ENCODE assay signal across 22 mouse cellular contexts in genomic region chr6:29439789-29440188, GRCm38 (mm10). TPM values are rescaled to one million over a fixed set of nuclear protein-coding genes. Genes with fewer than 3 reads are reported as not detected.
"Had no signal": no experiment of that assay in that cellular context is flagged by ENCODE, and none has a peak within 500 bp of the region (broad histone marks: within the 10 kb centered on the region; RNA-seq: fewer than 3 reads in every experiment).

No protein-coding gene starts in this region.

- H3K4me3 ChIP-seq: lung, embryonic 15.5 days; megakaryocyte, embryonic 14.5 days; midbrain, embryonic 13.5 days; midbrain, embryonic 15.5 days; neural tube, embryonic 13.5 days; neural tube, embryonic 15.5 days had no signal

- H3K27ac ChIP-seq: lung, embryonic 15.5 days; macrophage; midbrain, embryonic 13.5 days; midbrain, embryonic 15.5 days; neural tube, embryonic 13.5 days; neural tube, embryonic 15.5 days had no signal

- DNase-seq: liver, postnatal 0 days; lung, adult 2 months; lung, postnatal 14 days; lung, postnatal 36 days; retina, postnatal 1 day; right cerebral cortex, adult 18-20 months; right cerebral cortex, postnatal 25 days; right cerebral cortex, postnatal 4 days; spleen, adult 18-20 months; thymus, adult 18-20 months; thymus, postnatal 14 days; thymus, postnatal 36 days had no signal

RNA-seq across cellular contexts. Expression of gene Flnc, which starts 6.7 kb away (rescaled TPM):
- total RNA-seq: megakaryocyte progenitor cell, adult 5-6 weeks; monocyte, adult 5-6 weeks had no signal

RNA-seq across cellular contexts. Expression of gene Atp6v1fnb, which starts 31.4 kb away (rescaled TPM):
- total RNA-seq: midbrain, postnatal 0 days; monocyte, adult 5-6 weeks had no signal

RNA-seq across cellular contexts. Expression of gene Ccdc136, which starts 43.7 kb away (rescaled TPM):
- total RNA-seq: megakaryocyte progenitor cell, adult 5-6 weeks had no signal

RNA-seq across cellular contexts. Expression of gene Opn1sw, which starts 51.5 kb away (rescaled TPM):
- total RNA-seq: megakaryocyte progenitor cell, adult 5-6 weeks; monocyte, adult 5-6 weeks had no signal
